In the genomic region with DNA sequence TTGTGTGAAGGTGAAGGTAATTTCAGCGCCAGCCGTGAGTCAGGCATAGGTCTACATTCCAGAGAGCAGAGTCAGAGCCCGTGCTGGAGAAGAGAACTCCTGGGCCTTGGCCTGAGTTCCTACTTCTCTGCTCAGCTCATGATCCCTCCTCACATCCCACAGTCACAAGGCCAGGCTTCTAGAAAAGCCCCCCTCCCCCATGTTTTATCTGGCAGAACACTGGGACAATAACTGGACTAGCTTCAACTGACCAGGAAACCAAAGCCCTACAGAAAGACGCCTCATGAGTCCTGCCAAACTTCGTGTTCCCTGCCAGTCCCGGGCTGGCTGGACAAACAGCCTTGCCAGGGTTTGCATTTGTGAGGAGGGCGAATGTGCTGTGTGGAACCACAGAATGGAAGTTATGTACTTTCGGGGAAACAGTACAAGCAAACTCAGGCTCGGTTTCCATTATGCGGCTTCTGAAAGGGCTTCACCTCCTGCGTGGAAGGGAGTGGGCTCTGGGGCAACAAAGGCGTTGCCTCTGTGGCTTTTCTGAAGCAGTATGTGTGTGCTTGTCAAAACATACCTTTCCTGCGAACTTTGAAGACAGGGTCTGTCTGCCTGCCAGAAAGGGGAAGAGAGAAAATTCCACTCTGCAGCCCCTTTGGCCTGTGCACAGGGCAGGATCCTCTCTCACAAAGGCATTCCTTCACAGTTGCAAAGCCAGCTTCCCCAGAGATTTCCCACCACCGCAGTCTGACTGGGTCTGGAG, we compare ENCODE assay signal across 8 mouse cellular contexts.
DNase-seq lines count a peak whose midpoint lies in the region; ATAC-seq and TF ChIP-seq lines count a peak whose summit lies in the region.

No protein-coding gene starts in this region.

- no peak overlapping the region for H3K4me3 ChIP-seq in heart, embryonic 15.5 days
- H3K4me3 ChIP-seq in kidney, postnatal 0 days (replicated peaks; ENCODE audit: low read depth, low read length): no peak overlapping the region
- H3K4me3 ChIP-seq in liver, postnatal 0 days (ENCODE audit: low read depth, low read length): no peak overlapping the region

- no peaks in the 10 kb centered on the region for H3K27me3 ChIP-seq in heart, embryonic 15.5 days
- no peaks in the 10 kb centered on the region for H3K27me3 ChIP-seq in kidney, postnatal 0 days (ENCODE audit: insufficient read depth, low read length)
- H3K27me3 ChIP-seq in liver, postnatal 0 days (ENCODE audit: insufficient read depth, low read length): no peaks in the 10 kb centered on the region

- no peak for TF ChIP-seq CTCF in kidney, postnatal 0 days (IDR thresholded peaks at IDR 0.05; ENCODE audit: low read depth)
- TF ChIP-seq CTCF in liver, postnatal 0 days (IDR thresholded peaks at IDR 0.05; ENCODE audit: low read depth): no peak

- no peak for TF ChIP-seq EP300 in liver, postnatal 0 days (IDR thresholded peaks at IDR 0.05; ENCODE audit: low read depth)

- H3K36me3 ChIP-seq in heart, embryonic 15.5 days: no peaks in the 10 kb centered on the region
- no peaks in the 10 kb centered on the region for H3K36me3 ChIP-seq in kidney, postnatal 0 days (ENCODE audit: insufficient read depth, low read length)
- no peaks in the 10 kb centered on the region for H3K36me3 ChIP-seq in liver, postnatal 0 days (replicated peaks; ENCODE audit: insufficient read depth, low read length)

- 39% methylated on average over 14 of the region's 14 CpGs for WGBS in heart, embryonic 15.5 days
- 41% methylated on average over 14 of the region's 14 CpGs for WGBS in kidney, postnatal 0 days
- 45% methylated on average over 14 of the region's 14 CpGs for WGBS in liver, postnatal 0 days (ENCODE audit: insufficient replicate concordance)

- no peak overlapping the region for H3K9ac ChIP-seq in heart, embryonic 15.5 days
- 0 out of 2 replicates have a peak overlapping the region, but pooled peaks have one; percentile 27 for H3K9ac ChIP-seq in kidney, postnatal 0 days (ENCODE audit: low read depth, low read length)
- H3K9ac ChIP-seq in liver, postnatal 0 days (replicated peaks): no peak overlapping the region

- no peaks in the 10 kb centered on the region for H3K9me3 ChIP-seq in heart, embryonic 15.5 days (replicated peaks)
- H3K9me3 ChIP-seq in kidney, postnatal 0 days (replicated peaks; ENCODE audit: low read length): no peaks in the 10 kb centered on the region
- no peaks in the 10 kb centered on the region for H3K9me3 ChIP-seq in liver, postnatal 0 days (ENCODE audit: low read length)

- peak; percentile 41; the same call in 1 of the 2 replicates for ATAC-seq in frontal cortex, adult (ENCODE audit: low TSS enrichment)
- ATAC-seq in heart, embryonic 15.5 days (replicated peaks; ENCODE audit: insufficient number of reproducible peaks, insufficient read depth, low FRiP score, low read depth): peak; percentile 76
- ATAC-seq in kidney, postnatal 0 days (replicated peaks; ENCODE audit: low FRiP score, low read depth): no peak; the same call in 1 of the 2 replicates
- ATAC-seq in liver, postnatal 0 days: no peak

- DNase-seq in frontal cortex, postnatal 25 days (ENCODE audit: low spot score in 2 of 2): no peak
- DNase-seq in fat pad, adult 2 months (ENCODE audit: extremely low read depth, low read depth, low spot score): peak; percentile 10
- peak; percentile 80 for DNase-seq in kidney, postnatal 0 days (ENCODE audit: low spot score)
- DNase-seq in lung, postnatal 10 days: peak; percentile 76
- peak; percentile 9 for DNase-seq in right cerebral cortex, postnatal 4 days
- no peak for DNase-seq in liver, postnatal 0 days

- H3K4me1 ChIP-seq in heart, embryonic 15.5 days (replicated peaks): peaks cover 57% of the 10 kb centered on the region
- peaks cover 21% of the 10 kb centered on the region; the same call in 1 of the 2 replicates for H3K4me1 ChIP-seq in kidney, postnatal 0 days (replicated peaks; ENCODE audit: insufficient read depth, low read length)
- peaks cover 11% of the 10 kb centered on the region for H3K4me1 ChIP-seq in liver, postnatal 0 days (ENCODE audit: insufficient read depth)

- peak overlapping the region; percentile 84 for H3K27ac ChIP-seq in heart, embryonic 15.5 days
- H3K27ac ChIP-seq in kidney, postnatal 0 days: peak overlapping the region; percentile 78
- H3K27ac ChIP-seq in liver, postnatal 0 days (ENCODE audit: low read depth): no peak overlapping the region

- H3K4me2 ChIP-seq in heart, embryonic 15.5 days: no peak overlapping the region
- no peak overlapping the region for H3K4me2 ChIP-seq in kidney, postnatal 0 days (ENCODE audit: low read length)
- no peak overlapping the region for H3K4me2 ChIP-seq in liver, postnatal 0 days (ENCODE audit: low read depth, low read length)

Comparison
In these comparisons a context has a peak if more than half of its experiments do, and no peak if none do; other contexts are left out.
1. ATAC-seq: peak in frontal cortex, adult (single experiment) and heart, embryonic 15.5 days (single experiment); none in kidney, postnatal 0 days (single experiment) and liver, postnatal 0 days (single experiment).
2. DNase-seq: peak in fat pad, adult 2 months (single experiment), kidney, postnatal 0 days (single experiment), lung, postnatal 10 days (single experiment) and right cerebral cortex, postnatal 4 days (single experiment); none in frontal cortex, postnatal 25 days (0 of 2) and liver, postnatal 0 days (single experiment).